11 mouse cellular contexts compared by ENCODE assay signal in the genomic region with DNA sequence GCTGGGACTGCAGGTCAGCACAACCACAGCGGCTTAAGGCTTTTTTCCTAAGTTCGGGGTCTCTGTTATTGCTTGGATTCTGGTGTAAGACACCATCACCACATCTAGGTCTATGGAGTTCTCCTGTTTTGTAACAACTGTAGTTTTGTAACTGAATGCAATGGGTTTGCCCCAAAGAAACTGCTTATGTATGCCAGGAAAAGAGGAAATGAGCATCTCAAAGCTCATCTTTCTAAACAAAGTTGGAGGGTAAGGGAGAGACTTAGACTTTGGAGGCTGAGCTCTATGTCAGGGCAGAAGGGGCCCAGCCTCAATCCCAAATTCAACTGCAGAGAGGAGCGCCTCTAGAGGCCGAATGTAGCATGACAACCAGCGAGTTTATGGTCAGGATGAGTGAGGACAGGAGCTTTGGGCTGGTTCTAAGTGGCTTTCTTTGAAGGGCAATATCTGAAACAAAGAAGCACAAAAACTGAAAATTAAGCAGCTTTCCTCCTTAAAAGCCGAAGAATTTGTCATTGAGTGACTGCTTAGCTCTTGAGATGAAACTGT. TPM values are rescaled to one million over a fixed set of nuclear protein-coding genes. Genes with fewer than 3 reads are reported as not detected.
DNase-seq lines count a peak whose midpoint lies in the region; TF ChIP-seq lines count a peak whose summit lies in the region.
"Not testable (repeated sequence)": the region's sequence is repeated elsewhere in the genome, so short reads cannot be mapped to it uniquely, and the experiment has no call there.
"Had no signal": no experiment of that assay in that cellular context is flagged by ENCODE, and none has a peak within 500 bp of the region (broad histone marks: within the 10 kb centered on the region; RNA-seq: fewer than 3 reads in every experiment).

No protein-coding gene starts in this region.

- H3K27me3 ChIP-seq in MEL (ENCODE audit: control insufficient read depth in 1 of 2, insufficient read depth in 2 of 2, low read length in 2 of 2); forebrain, embryonic 10.5 days (ENCODE audit: poor library complexity, severe bottlenecking); midbrain, embryonic 10.5 days (ENCODE audit: low read depth, poor library complexity, severe bottlenecking); small intestine, adult 2 months (ENCODE audit: control insufficient read depth, insufficient read depth, low read length): not testable (repeated sequence)

- DNase-seq in MEL (ENCODE audit: low read depth, low spot score), result peak; percentile 12
- DNase-seq in forebrain, embryonic 10.5 days (ENCODE audit: extremely low spot score, low spot score), result peak; percentile 21
- peak; percentile 74 for DNase-seq in induced T-regulatory cell, adult 2 months (ENCODE audit: low read depth)
- peak; percentile 10 for DNase-seq in left cerebral cortex, postnatal 4 days
- peak; percentile 34 for DNase-seq in midbrain, embryonic 10.5 days (ENCODE audit: low spot score)
- peak; percentile 83 for DNase-seq in thymus, postnatal 4 days

- not testable (repeated sequence) for TF ChIP-seq EP300 in MEL (IDR thresholded peaks at IDR 0.05; ENCODE audit: low read depth in 1 of 2, low read length in 2 of 2)

- intact Hi-C loops in left cerebral cortex, postnatal 4 days (cut with DNase I), result not testable (repeated sequence)

- not testable (repeated sequence) for H3K27ac ChIP-seq in MEL (ENCODE audit: control insufficient read depth, low read depth, low read length); bone marrow macrophage, adult 2 months (ENCODE audit: insufficient read depth, low read depth, low read length); forebrain, embryonic 10.5 days; midbrain, embryonic 10.5 days (replicated peaks); small intestine, adult 2 months (ENCODE audit: insufficient read depth, low read depth, low read length)

- peak; percentile 43 to 55 (median 50) for TF ChIP-seq CTCF in MEL (IDR thresholded peaks at IDR 0.05 in 2 of 3, conservative IDR thresholded peaks at IDR 0.05 in 1 of 3; ENCODE audit: control insufficient read depth in 1 of 3, insufficient read depth in 1 of 3, low read depth in 2 of 3, low read length in 3 of 3, poor library complexity in 1 of 3, severe bottlenecking in 1 of 3)
- peak; percentile 34; the same call in 1 of the 2 replicates for TF ChIP-seq CTCF in bone marrow macrophage, adult 2 months (IDR thresholded peaks at IDR 0.05; ENCODE audit: low read depth, low read length)
- peak; percentile 54; the same call in 1 of the 2 replicates for TF ChIP-seq CTCF in small intestine, adult 2 months (IDR thresholded peaks at IDR 0.05; ENCODE audit: extremely low read depth, insufficient read length, insufficient replicate concordance, low read depth, low read length)

- TF ChIP-seq RAD21 in MEL (IDR thresholded peaks at IDR 0.05; ENCODE audit: low read depth, low read length), result peak; percentile 11; the same call in 1 of the 2 replicates

- H3K9me3 ChIP-seq in MEL (replicated peaks; ENCODE audit: insufficient read depth, low read length); forebrain, embryonic 10.5 days; midbrain, embryonic 10.5 days (replicated peaks): not testable (repeated sequence)

- TF ChIP-seq POLR2A in MEL (IDR thresholded peaks at IDR 0.05; ENCODE audit: control insufficient read depth in 1 of 2, insufficient read depth in 1 of 2, low read depth in 1 of 2, low read length in 2 of 2, poor library complexity in 1 of 2); bone marrow macrophage, adult 2 months (IDR thresholded peaks at IDR 0.05; ENCODE audit: borderline replicate concordance, low read depth, low read length); small intestine, adult 2 months (IDR thresholded peaks at IDR 0.05; ENCODE audit: low read depth, low read length): not testable (repeated sequence)

- 50% methylated on average over 6 of the region's 6 CpGs for WGBS in forebrain, embryonic 10.5 days
- 41% methylated on average over 6 of the region's 6 CpGs for WGBS in midbrain, embryonic 10.5 days
- 43% methylated on average over 6 of the region's 6 CpGs for WGBS in small intestine, adult 2 months

- not testable (repeated sequence) for H3K36me3 ChIP-seq in MEL (ENCODE audit: control insufficient read depth in 1 of 2, insufficient read depth in 2 of 2, low read length in 2 of 2); forebrain, embryonic 10.5 days (replicated peaks); midbrain, embryonic 10.5 days; small intestine, adult 2 months (ENCODE audit: control insufficient read depth, insufficient read depth, low read length)

- not testable (repeated sequence) for H3K4me3 ChIP-seq in MEL (ENCODE audit: control insufficient read depth in 1 of 2, insufficient read depth in 1 of 2, low read depth in 2 of 2, low read length in 2 of 2); bone marrow macrophage, adult 2 months (ENCODE audit: insufficient read depth, low read length); forebrain, embryonic 10.5 days; midbrain, embryonic 10.5 days; small intestine, adult 2 months (ENCODE audit: low read depth, low read length)

- not testable (repeated sequence) for H3K4me1 ChIP-seq in MEL (ENCODE audit: control insufficient read depth in 1 of 2, insufficient read depth in 2 of 2, low read length in 2 of 2); bone marrow macrophage, adult 2 months (ENCODE audit: control insufficient read depth, insufficient read depth, low read length); forebrain, embryonic 10.5 days; midbrain, embryonic 10.5 days; small intestine, adult 2 months (ENCODE audit: control insufficient read depth, insufficient read depth, insufficient read length, low read length)

- H3K79me2 ChIP-seq in MEL (ENCODE audit: control insufficient read depth, insufficient read depth, low read length, poor library complexity), result not testable (repeated sequence)

- not testable (repeated sequence) for H3K9ac ChIP-seq in MEL (ENCODE audit: control insufficient read depth, low read depth, low read length, poor library complexity, severe bottlenecking)

RNA-seq across cellular contexts. Expression of gene Ly6g, which starts 13.2 kb away (rescaled TPM):
- not detected in 2 replicates for total RNA-seq in MEL (2012; rRNA removed)
- not detected for polyA plus RNA-seq in MEL (2012; ENCODE audit: insufficient read depth in 1 of 2, insufficient read length in 2 of 2, low read depth in 1 of 2, low replicate concordance in 2 of 2, missing spikeins in 1 of 2)
- polyA plus RNA-seq in bone marrow macrophage, adult 2 months (2012; ENCODE audit: insufficient read depth, insufficient read length, missing spikeins), result not detected in 2 replicates
- polyA plus RNA-seq in forebrain, embryonic 10.5 days (2016; fragmentation: Nextera tagmentation; extraction: Ambion mirVana), result not detected in 2 replicates
- not detected for total RNA-seq in left cerebral cortex, postnatal 4 days (2021)
- polyA plus RNA-seq in midbrain, embryonic 10.5 days (2016; fragmentation: Nextera tagmentation; extraction: Ambion mirVana), result not detected in 2 replicates
- not detected in 2 replicates for polyA plus RNA-seq in small intestine, adult 2 months (2012; rRNA removed)
- total RNA-seq: heart, adult 8-10 months had no signal
- polyA plus RNA-seq: forebrain, embryonic 15.5 days; hindbrain, embryonic 16.5 days had no signal

RNA-seq across cellular contexts. Expression of gene Ly6c2, which starts 30.1 kb away (rescaled TPM):
- total RNA-seq in MEL (2012; rRNA removed), result not detected in 2 replicates
- not detected for polyA plus RNA-seq in MEL (2012; ENCODE audit: insufficient read depth in 1 of 2, insufficient read length in 2 of 2, low read depth in 1 of 2, low replicate concordance in 2 of 2, missing spikeins in 1 of 2)
- polyA plus RNA-seq in bone marrow macrophage, adult 2 months (2012; ENCODE audit: insufficient read depth, insufficient read length, missing spikeins), result 4.2 TPM in 1 of 2 replicates, not detected in the other
- polyA plus RNA-seq in forebrain, embryonic 10.5 days (2016; fragmentation: Nextera tagmentation; extraction: Ambion mirVana), result not detected in 2 replicates
- under 1 TPM in 1 of 2 experiments, not detected in 1; 0.42 TPM for total RNA-seq in left cerebral cortex, postnatal 4 days (2021)
- polyA plus RNA-seq in midbrain, embryonic 10.5 days (2016; fragmentation: Nextera tagmentation; extraction: Ambion mirVana), result not detected in 2 replicates
- 13.0 and 15.2 TPM in 2 replicates for polyA plus RNA-seq in small intestine, adult 2 months (2012; rRNA removed)
- polyA plus RNA-seq: forebrain, embryonic 15.5 days had no signal

Comparison
In these comparisons a context has a peak if more than half of its experiments do, and no peak if none do; other contexts are left out.
1. DNase-seq: peak in every context shown above with its lines; median percentile 83 in thymus, postnatal 4 days; 74 in induced T-regulatory cell, adult 2 months; 34 in midbrain, embryonic 10.5 days; 21 in forebrain, embryonic 10.5 days; 12 in MEL; 10 in left cerebral cortex, postnatal 4 days.